Mouse (Mus musculus): ENCODE results near the gene Ngf.

DNA sequence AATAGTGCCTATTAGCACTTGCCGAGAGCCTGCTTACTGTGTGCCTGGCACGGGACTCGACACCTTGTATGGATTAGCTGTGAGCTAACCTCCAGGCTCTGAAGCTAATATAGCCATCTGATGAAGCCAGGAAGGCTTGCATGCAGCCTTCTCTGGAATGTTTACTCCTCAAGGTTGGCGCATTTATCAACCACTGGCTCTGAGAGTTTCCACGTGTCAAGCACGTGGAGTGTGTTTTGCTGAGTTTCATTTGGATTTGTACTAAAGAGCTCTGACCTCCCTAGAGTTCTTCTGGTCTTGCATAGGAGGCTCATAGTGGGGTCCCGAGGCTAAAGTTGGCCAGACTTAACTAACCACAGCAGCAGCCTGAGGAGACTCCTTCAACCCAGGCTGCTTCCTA is 55.2 kb downstream of the Ngf start:
- no peak for TF ChIP-seq CTCF (IDR thresholded peaks at IDR 0.05; ENCODE audit: borderline replicate concordance, control insufficient read depth, extremely low read depth, insufficient read depth, low read length, poor library complexity)
- TF ChIP-seq POLR2A (IDR thresholded peaks at IDR 0.05; ENCODE audit: control insufficient read depth, extremely low read depth, insufficient read depth, low read length, poor library complexity): no peak
